ENCODE assay signal across 25 mouse cellular contexts in the genomic region with DNA sequence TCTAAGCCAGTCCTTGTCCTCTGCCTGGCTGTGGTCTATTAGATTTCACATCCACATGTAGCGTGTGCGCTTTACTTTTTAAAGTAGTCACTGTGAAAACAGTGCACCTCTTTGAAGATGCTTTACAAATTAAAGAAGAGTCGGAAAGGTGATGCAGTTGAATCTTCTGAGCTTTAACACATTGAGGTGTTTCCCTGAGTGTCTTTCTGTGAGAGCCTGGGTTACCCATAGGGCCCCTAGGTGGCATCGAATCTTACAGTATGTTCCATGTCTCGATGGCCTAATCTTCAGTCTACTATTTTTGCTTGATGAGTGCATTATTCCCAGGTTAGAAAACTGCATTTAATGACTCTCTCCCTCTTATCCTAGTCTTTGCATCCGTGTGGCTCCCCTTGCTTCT. TPM values are rescaled to one million over a fixed set of nuclear protein-coding genes. Genes with fewer than 3 reads are reported as not detected.
A peak's percentile ranks its signal among the peaks of the same experiment; 100 is the strongest.
DNase-seq lines count a peak whose midpoint lies in the region; ATAC-seq and TF ChIP-seq lines count a peak whose summit lies in the region.
"Had no signal": no experiment of that assay in that cellular context is flagged by ENCODE, and none has a peak within 500 bp of the region (broad histone marks: within the 10 kb centered on the region; RNA-seq: fewer than 3 reads in every experiment).

No protein-coding gene starts in this region.

- ATAC-seq in liver, postnatal 0 days: no peak
- ATAC-seq in CD4-positive, CD25-positive, alpha-beta regulatory T cell, adult 4 months: peak; percentile 48
- ATAC-seq in limb, embryonic 13.5 days (ENCODE audit: low FRiP score, low read depth): no peak
- ATAC-seq in megakaryocyte progenitor cell, adult 5-6 weeks (replicated peaks; ENCODE audit: poor library complexity): no peak
- ATAC-seq in hindbrain, embryonic 14.5 days (ENCODE audit: low FRiP score): no peak
- ATAC-seq: forebrain, embryonic 15.5 days; midbrain, embryonic 15.5 days; Patski had no signal

- 0 out of 2 replicates have a peak, but pooled peaks have one; percentile 9 for TF ChIP-seq CTCF in liver, postnatal 0 days (IDR thresholded peaks at IDR 0.05; ENCODE audit: low read depth)

- no peaks in the 10 kb centered on the region for H3K27me3 ChIP-seq in liver, postnatal 0 days (ENCODE audit: insufficient read depth, low read length)
- no peaks in the 10 kb centered on the region for H3K27me3 ChIP-seq in limb, embryonic 13.5 days
- H3K27me3 ChIP-seq in hindbrain, embryonic 14.5 days (ENCODE audit: control insufficient read depth, insufficient read depth, low read length): peaks cover 90% of the 10 kb centered on the region
- H3K27me3 ChIP-seq: heart, embryonic 15.5 days; lung, embryonic 15.5 days; stomach, embryonic 15.5 days had no signal

- H3K4me1 ChIP-seq in liver, postnatal 0 days (ENCODE audit: insufficient read depth): peaks cover 5% of the 10 kb centered on the region
- peaks cover 44% of the 10 kb centered on the region for H3K4me1 ChIP-seq in limb, embryonic 13.5 days
- H3K4me1 ChIP-seq in hindbrain, embryonic 14.5 days (replicated peaks; ENCODE audit: control insufficient read depth, insufficient read depth, low read length): peaks cover 13% of the 10 kb centered on the region; the same call in 1 of the 2 replicates

- DNase-seq in liver, postnatal 0 days: no peak
- no peak for DNase-seq in liver
- peak; percentile 39 for DNase-seq in CD4-positive helper T cell, adult 2 months (ENCODE audit: low read depth, low spot score)
- DNase-seq in hindbrain, embryonic 14.5 days (ENCODE audit: low spot score): no peak
- DNase-seq: adrenal gland, adult 2 months; cerebellum, adult 11 months; cerebellum, adult 9-11 months; gastrocnemius, postnatal 36 days; kidney, adult 8-10 months; kidney, postnatal 10 days; lung, postnatal 36 days had no signal

- TF ChIP-seq EP300 in liver, postnatal 0 days (IDR thresholded peaks at IDR 0.05; ENCODE audit: low read depth): no peak

- H3K9me3 ChIP-seq in liver, postnatal 0 days (ENCODE audit: low read length): no peaks in the 10 kb centered on the region
- H3K9me3 ChIP-seq in limb, embryonic 13.5 days: no peaks in the 10 kb centered on the region
- H3K9me3 ChIP-seq in hindbrain, embryonic 14.5 days (ENCODE audit: control insufficient read depth, low read length): no peaks in the 10 kb centered on the region
- H3K9me3 ChIP-seq: embryonic facial prominence, embryonic 10.5 days; forebrain, embryonic 15.5 days; heart, embryonic 15.5 days; hindbrain, embryonic 15.5 days; lung, embryonic 15.5 days; midbrain, embryonic 15.5 days; stomach, embryonic 15.5 days had no signal

- H3K27ac ChIP-seq in liver, postnatal 0 days (ENCODE audit: low read depth): no peak overlapping the region
- peak overlapping the region; percentile 48; the same call in 1 of the 2 replicates for H3K27ac ChIP-seq in limb, embryonic 13.5 days
- H3K27ac ChIP-seq in hindbrain, embryonic 14.5 days: no peak overlapping the region
- H3K27ac ChIP-seq: embryonic facial prominence, embryonic 10.5 days; forebrain, embryonic 15.5 days; heart, embryonic 15.5 days; hindbrain, embryonic 15.5 days; liver, embryonic 14.5 days; lung, embryonic 15.5 days; midbrain, embryonic 15.5 days had no signal

- WGBS in liver, postnatal 0 days (ENCODE audit: insufficient replicate concordance): 75% methylated on average over 6 of the region's 6 CpGs
- WGBS in limb, embryonic 13.5 days: 82% methylated on average over 6 of the region's 6 CpGs
- WGBS in hindbrain, embryonic 14.5 days: 85% methylated on average over 6 of the region's 6 CpGs

- H3K9ac ChIP-seq in liver, postnatal 0 days (replicated peaks): no peak overlapping the region
- no peak overlapping the region for H3K9ac ChIP-seq in limb, embryonic 13.5 days
- H3K9ac ChIP-seq in hindbrain, embryonic 14.5 days: no peak overlapping the region
- H3K9ac ChIP-seq: forebrain, embryonic 15.5 days; heart, embryonic 15.5 days; hindbrain, embryonic 15.5 days; liver, embryonic 14.5 days; lung, embryonic 15.5 days; midbrain, embryonic 15.5 days; stomach, embryonic 15.5 days had no signal

- H3K4me2 ChIP-seq in liver, postnatal 0 days (ENCODE audit: low read depth, low read length): no peak overlapping the region
- no peak overlapping the region for H3K4me2 ChIP-seq in limb, embryonic 13.5 days (replicated peaks)
- H3K4me2 ChIP-seq in hindbrain, embryonic 14.5 days (replicated peaks): no peak overlapping the region
- H3K4me2 ChIP-seq: forebrain, embryonic 15.5 days; heart, embryonic 15.5 days; hindbrain, embryonic 15.5 days; lung, embryonic 15.5 days; midbrain, embryonic 15.5 days; stomach, embryonic 15.5 days had no signal

- H3K4me3 ChIP-seq in liver, postnatal 0 days (ENCODE audit: low read depth, low read length): no peak overlapping the region
- H3K4me3 ChIP-seq in limb, embryonic 13.5 days: no peak overlapping the region
- H3K4me3 ChIP-seq in hindbrain, embryonic 14.5 days (replicated peaks; ENCODE audit: low read length): no peak overlapping the region
- H3K4me3 ChIP-seq: embryonic facial prominence, embryonic 10.5 days; forebrain, embryonic 15.5 days; heart, embryonic 15.5 days; hindbrain, embryonic 15.5 days; lung, embryonic 15.5 days; midbrain, embryonic 15.5 days; myocyte; stomach, embryonic 15.5 days had no signal

- no peaks in the 10 kb centered on the region for H3K36me3 ChIP-seq in liver, postnatal 0 days (replicated peaks; ENCODE audit: insufficient read depth, low read length)
- no peaks in the 10 kb centered on the region for H3K36me3 ChIP-seq in limb, embryonic 13.5 days
- H3K36me3 ChIP-seq in hindbrain, embryonic 14.5 days (replicated peaks; ENCODE audit: control insufficient read depth, insufficient read depth): no peaks in the 10 kb centered on the region
- H3K36me3 ChIP-seq: embryonic facial prominence, embryonic 10.5 days; forebrain, embryonic 15.5 days; G1E; heart, embryonic 15.5 days; hindbrain, embryonic 15.5 days; lung, embryonic 15.5 days; midbrain, embryonic 15.5 days; stomach, embryonic 15.5 days had no signal

RNA-seq across cellular contexts. Expression of gene Ets1, which starts 41.6 kb away (rescaled TPM):
- polyA plus RNA-seq in liver, postnatal 0 days (2015; fragmentation: Nextera tagmentation; extraction: Ambion mirVana): 14.6 and 18.1 TPM in 2 replicates
- 1,000 to 10,000 TPM in 1 of 2 experiments, 100 to 1,000 TPM in 1; 800 to 1,019 TPM for polyA plus RNA-seq in CD4-positive, CD25-positive, alpha-beta regulatory T cell, adult 4 months (2017; shearing (Covaris generic))
- 41.3 and 41.8 TPM in 2 replicates for polyA plus RNA-seq in limb, embryonic 13.5 days (2015; fragmentation: Nextera tagmentation; extraction: Ambion mirVana)
- 5.4 and 6.8 TPM in 2 replicates for total RNA-seq in megakaryocyte progenitor cell, adult 5-6 weeks (2015)
- total RNA-seq in megakaryocyte progenitor cell, adult 5-6 weeks (2017): 12.6 and 16.3 TPM in 2 replicates
- polyA plus RNA-seq in hindbrain, embryonic 14.5 days (2014; fragmentation: Nextera tagmentation; extraction: Ambion mirVana): 19.1 and 20.9 TPM in 2 replicates
- polyA plus RNA-seq: G1E had no signal

Comparison
In these comparisons a context has a peak if more than half of its experiments do, and no peak if none do; other contexts are left out.
1. RNA of gene Ets1, which starts 41.6 kb away (polyA plus RNA-seq): 800 to 1,019 TPM in CD4-positive, CD25-positive, alpha-beta regulatory T cell, adult 4 months; 41.3 to 41.8 TPM in limb, embryonic 13.5 days, 19.1 to 20.9 TPM in hindbrain, embryonic 14.5 days and 14.6 to 18.1 TPM in liver, postnatal 0 days; every median in the first group is over 10 times any median in the second.